Mouse (Mus musculus): ENCODE data around the gene Cdh19. TPM values are rescaled to one million over a fixed set of nuclear protein-coding genes. Genes with fewer than 3 reads are reported as not detected.

Gene Cdh19
- 0.11 and 0.28 TPM in 2 replicates for polyA plus RNA-seq (2014; fragmentation: Nextera tagmentation; extraction: Ambion mirVana)

DNA sequence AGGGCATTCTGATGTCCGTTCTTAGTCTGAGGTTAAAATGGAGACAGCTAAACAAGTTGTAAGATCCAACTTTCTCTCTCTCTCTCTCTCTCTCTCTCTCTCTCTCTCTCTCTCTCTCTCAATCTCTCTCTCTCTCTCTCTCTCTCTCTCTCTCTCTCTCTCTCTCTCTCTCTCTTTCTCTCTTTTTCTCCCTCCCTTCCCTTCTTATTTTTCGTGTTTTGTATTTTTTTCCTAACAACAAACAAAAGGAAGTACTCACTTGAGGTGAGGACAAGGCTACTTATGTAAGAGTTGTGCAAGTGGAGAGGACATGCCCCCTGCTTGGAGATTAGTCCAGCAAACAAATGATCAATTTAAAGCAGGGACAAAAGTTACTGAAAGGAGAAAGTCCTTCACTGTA is at the start of gene Cdh19:
TSS of gene Cdh19 (minus strand) at position 101 of the 400 bp plus-strand sequence.
- Histone ChIP-seq H3K27me3 (ENCODE audit: insufficient read depth, low read length) (no peaks in the 10 kb centered on the region), H3K4me3 (ENCODE audit: low read depth, low read length) (no peak within 1 kb of the TSS), H3K4me2 (no peak within 1 kb of the TSS), H3K9ac (no peak within 1 kb of the TSS), H3K36me3 (ENCODE audit: insufficient read depth) (no peaks in the 10 kb centered on the region), H3K4me1 (ENCODE audit: insufficient read depth) (no peaks in the 10 kb centered on the region), H3K27ac (ENCODE audit: low read depth) (no peak within 1 kb of the TSS), H3K9me3 (ENCODE audit: low read depth, low read length) (no peaks in the 10 kb centered on the region)
- 35% methylated on average over 2 of the region's 2 CpGs for WGBS
- DNase-seq: no peak
- no peak for TF ChIP-seq CTCF (IDR thresholded peaks at IDR 0.05; ENCODE audit: low read depth)
- no peak for ATAC-seq (ENCODE audit: insufficient read depth)

GRCm38 (mm10) chr1:111020434-111021060 is 43.2 kb upstream of the Cdh19 start:
- Histone ChIP-seq H3K4me2 (no peak overlapping the region), H3K27ac (ENCODE audit: low read depth) (no peak overlapping the region), H3K36me3 (ENCODE audit: insufficient read depth) (no peaks in the 10 kb centered on the region), H3K9me3 (ENCODE audit: low read depth, low read length) (no peaks in the 10 kb centered on the region), H3K4me1 (ENCODE audit: insufficient read depth) (no peaks in the 10 kb centered on the region), H3K27me3 (ENCODE audit: insufficient read depth, low read length) (no peaks in the 10 kb centered on the region), H3K4me3 (ENCODE audit: low read depth, low read length) (no peak overlapping the region), H3K9ac (no peak overlapping the region)
- ATAC-seq (ENCODE audit: insufficient read depth) (no peak), DNase-seq (no peak)
- TF ChIP-seq CTCF (IDR thresholded peaks at IDR 0.05; ENCODE audit: low read depth): no peak
- WGBS: 47% methylated on average over 3 of the region's 3 CpGs

GRCm38 (mm10) chr1:111017640-111018039 is 40.3 kb upstream of the Cdh19 start:
- no peak for DNase-seq
- no peak overlapping the region for H3K27ac ChIP-seq (ENCODE audit: low read depth)
- H3K9ac ChIP-seq: no peak overlapping the region
- no peaks in the 10 kb centered on the region for H3K4me1 ChIP-seq (ENCODE audit: insufficient read depth)
- no peak for ATAC-seq (ENCODE audit: insufficient read depth)
- no peaks in the 10 kb centered on the region for H3K36me3 ChIP-seq (ENCODE audit: insufficient read depth)
- no peak overlapping the region for H3K4me3 ChIP-seq (ENCODE audit: low read depth, low read length)
- no peak overlapping the region for H3K4me2 ChIP-seq
- H3K27me3 ChIP-seq (ENCODE audit: insufficient read depth, low read length): no peaks in the 10 kb centered on the region
- no peak for TF ChIP-seq CTCF (IDR thresholded peaks at IDR 0.05; ENCODE audit: low read depth)
- no peaks in the 10 kb centered on the region for H3K9me3 ChIP-seq (ENCODE audit: low read depth, low read length)

DNA sequence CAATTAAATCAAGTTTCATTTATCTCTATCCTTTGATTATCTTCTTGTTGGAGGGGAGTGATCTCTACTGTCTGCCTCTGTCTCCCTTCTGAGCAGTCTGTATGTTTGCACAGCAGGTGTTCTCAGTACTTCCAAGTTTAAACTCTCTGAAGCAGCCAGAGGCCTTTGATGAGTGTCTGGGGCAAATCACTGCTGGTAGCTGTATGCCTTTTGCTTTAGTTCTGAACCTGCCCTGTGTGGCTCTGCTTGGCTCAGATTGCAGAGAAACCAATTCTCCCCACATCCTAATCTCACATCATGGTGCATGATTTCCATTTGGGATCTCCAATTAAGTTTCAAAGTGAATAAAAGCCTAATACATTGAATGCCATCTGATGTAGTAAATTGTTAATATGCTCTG is 12.4 kb upstream of the Cdh19 start:
- no peak for DNase-seq
- Histone ChIP-seq H3K27me3 (ENCODE audit: insufficient read depth, low read length) (no peaks in the 10 kb centered on the region), H3K4me3 (ENCODE audit: low read depth, low read length) (no peak overlapping the region), H3K9me3 (ENCODE audit: low read depth, low read length) (no peaks in the 10 kb centered on the region), H3K4me1 (ENCODE audit: insufficient read depth) (no peaks in the 10 kb centered on the region), H3K27ac (ENCODE audit: low read depth) (no peak overlapping the region), H3K9ac (no peak overlapping the region), H3K36me3 (ENCODE audit: insufficient read depth) (no peaks in the 10 kb centered on the region), H3K4me2 (no peak overlapping the region)
- no peak for TF ChIP-seq CTCF (IDR thresholded peaks at IDR 0.05; ENCODE audit: low read depth)
- no peak for ATAC-seq (ENCODE audit: insufficient read depth)

DNA sequence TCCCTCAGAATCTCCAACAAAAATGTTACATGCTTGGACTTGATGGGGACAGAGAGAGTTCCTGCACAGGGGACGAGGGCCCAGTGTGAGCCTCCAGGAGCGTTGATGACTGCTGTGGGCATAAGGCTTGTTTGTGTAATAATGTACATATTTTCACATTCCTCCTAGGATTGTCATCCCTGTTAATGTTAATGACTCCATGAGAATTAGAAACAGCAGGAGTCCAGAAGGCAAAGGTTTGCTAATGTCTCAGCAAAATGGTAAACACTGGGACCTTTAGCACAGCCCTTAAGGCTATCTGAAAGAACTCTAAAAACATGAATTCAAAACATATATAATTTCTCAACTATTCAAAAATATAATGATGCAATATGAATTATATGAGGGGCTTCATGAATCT is 8.2 kb downstream of the Cdh19 start:
- no peaks in the 10 kb centered on the region for H3K4me1 ChIP-seq (ENCODE audit: insufficient read depth)
- H3K4me3 ChIP-seq (ENCODE audit: low read depth, low read length): no peak overlapping the region
- TF ChIP-seq CTCF (IDR thresholded peaks at IDR 0.05; ENCODE audit: low read depth): no peak
- H3K27me3 ChIP-seq (ENCODE audit: insufficient read depth, low read length): no peaks in the 10 kb centered on the region
- H3K36me3 ChIP-seq (ENCODE audit: insufficient read depth): no peaks in the 10 kb centered on the region
- WGBS: 75% methylated on average over 2 of the region's 2 CpGs
- H3K9me3 ChIP-seq (ENCODE audit: low read depth, low read length): no peaks in the 10 kb centered on the region
- H3K9ac ChIP-seq: no peak overlapping the region
- no peak for ATAC-seq (ENCODE audit: insufficient read depth)
- no peak overlapping the region for H3K4me2 ChIP-seq
- H3K27ac ChIP-seq (ENCODE audit: low read depth): no peak overlapping the region
- no peak for DNase-seq

DNA sequence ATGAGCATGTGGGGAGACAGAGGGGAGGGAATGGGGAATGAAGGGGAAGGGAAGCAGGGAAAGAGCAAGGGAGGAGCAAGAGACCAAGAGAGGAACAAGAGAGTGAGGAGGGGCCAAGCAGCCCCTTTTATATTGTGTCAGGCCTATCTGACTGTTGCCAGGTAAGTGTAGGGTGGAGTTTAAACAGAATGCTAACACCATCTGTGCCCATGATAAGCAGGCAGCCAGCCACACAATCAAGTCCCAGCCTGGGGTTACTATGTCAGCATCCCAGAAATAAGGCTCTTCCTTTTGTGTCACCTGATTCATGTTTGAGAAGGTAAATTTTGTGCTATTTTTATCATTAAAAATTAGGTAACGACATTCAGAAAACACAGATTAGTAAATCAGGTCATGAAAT is 67.6 kb downstream of the Cdh19 start:
- 87% methylated on average over 1 of the region's 1 CpGs for WGBS
- no peak overlapping the region for H3K4me3 ChIP-seq (ENCODE audit: low read depth, low read length)

DNA sequence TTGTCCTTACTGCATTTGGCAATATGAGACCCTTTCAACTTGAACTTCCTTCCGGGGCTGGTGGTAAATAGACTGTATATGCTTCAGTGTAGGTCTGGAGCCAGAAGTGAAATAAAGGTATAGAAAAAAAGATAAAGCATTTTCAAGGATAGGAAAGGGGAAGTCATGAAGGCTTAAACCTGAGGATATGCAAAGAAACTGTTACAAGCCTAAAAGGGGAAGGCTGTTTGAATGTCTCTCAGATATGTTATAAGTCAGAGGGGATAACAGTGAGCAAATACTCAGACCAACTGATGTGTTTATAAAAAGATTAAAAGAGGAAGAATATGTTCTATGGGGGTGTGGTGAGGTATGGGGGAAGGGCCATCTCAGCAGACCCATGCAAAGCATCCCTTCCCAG is 68.2 kb downstream of the Cdh19 start:
- H3K36me3 ChIP-seq (ENCODE audit: insufficient read depth): no peaks in the 10 kb centered on the region
- 75% methylated on average over 1 of the region's 1 CpGs for WGBS
- H3K9me3 ChIP-seq (ENCODE audit: low read depth, low read length): no peaks in the 10 kb centered on the region
- DNase-seq (no peak), ATAC-seq (ENCODE audit: insufficient read depth) (no peak)
- no peak overlapping the region for H3K4me3 ChIP-seq (ENCODE audit: low read depth, low read length)
- H3K27ac ChIP-seq (ENCODE audit: low read depth): no peak overlapping the region
- no peaks in the 10 kb centered on the region for H3K4me1 ChIP-seq (ENCODE audit: insufficient read depth)
- no peak for TF ChIP-seq CTCF (IDR thresholded peaks at IDR 0.05; ENCODE audit: low read depth)
- H3K9ac ChIP-seq: no peak overlapping the region
- no peak overlapping the region for H3K4me2 ChIP-seq
- H3K27me3 ChIP-seq (ENCODE audit: insufficient read depth, low read length): no peaks in the 10 kb centered on the region

More for the DNA sequence above, 67.6 kb downstream of the Cdh19 start:
- no peaks in the 10 kb centered on the region for H3K27me3 ChIP-seq (ENCODE audit: insufficient read depth, low read length)
- no peak overlapping the region for H3K27ac ChIP-seq (ENCODE audit: low read depth)
- DNase-seq: no peak
- no peak overlapping the region for H3K4me2 ChIP-seq
- H3K9ac ChIP-seq: no peak overlapping the region
- no peaks in the 10 kb centered on the region for H3K9me3 ChIP-seq (ENCODE audit: low read depth, low read length)
- no peak for ATAC-seq (ENCODE audit: insufficient read depth)
- no peak for TF ChIP-seq CTCF (IDR thresholded peaks at IDR 0.05; ENCODE audit: low read depth)
- H3K4me1 ChIP-seq (ENCODE audit: insufficient read depth): no peaks in the 10 kb centered on the region
- no peaks in the 10 kb centered on the region for H3K36me3 ChIP-seq (ENCODE audit: insufficient read depth)

GRCm38 (mm10) chr1:110904266-110904665 is 73.1 kb downstream of the Cdh19 start:
- Histone ChIP-seq H3K4me2 (no peak overlapping the region), H3K9me3 (ENCODE audit: low read depth, low read length) (no peaks in the 10 kb centered on the region), H3K27ac (ENCODE audit: low read depth) (no peak overlapping the region), H3K4me3 (ENCODE audit: low read depth, low read length) (no peak overlapping the region), H3K9ac (no peak overlapping the region), H3K4me1 (ENCODE audit: insufficient read depth) (no peaks in the 10 kb centered on the region), H3K27me3 (ENCODE audit: insufficient read depth, low read length) (no peaks in the 10 kb centered on the region), H3K36me3 (ENCODE audit: insufficient read depth) (no peaks in the 10 kb centered on the region)
- WGBS: 79% methylated on average over 2 of the region's 2 CpGs
- DNase-seq: no peak
- ATAC-seq (ENCODE audit: insufficient read depth): no peak
- no peak for TF ChIP-seq CTCF (IDR thresholded peaks at IDR 0.05; ENCODE audit: low read depth)

All from lung, embryonic 14.5 days (tissue).